Mouse (Mus musculus): ENCODE results near the gene Tmem38b.

Tmem38b gene

DNA sequence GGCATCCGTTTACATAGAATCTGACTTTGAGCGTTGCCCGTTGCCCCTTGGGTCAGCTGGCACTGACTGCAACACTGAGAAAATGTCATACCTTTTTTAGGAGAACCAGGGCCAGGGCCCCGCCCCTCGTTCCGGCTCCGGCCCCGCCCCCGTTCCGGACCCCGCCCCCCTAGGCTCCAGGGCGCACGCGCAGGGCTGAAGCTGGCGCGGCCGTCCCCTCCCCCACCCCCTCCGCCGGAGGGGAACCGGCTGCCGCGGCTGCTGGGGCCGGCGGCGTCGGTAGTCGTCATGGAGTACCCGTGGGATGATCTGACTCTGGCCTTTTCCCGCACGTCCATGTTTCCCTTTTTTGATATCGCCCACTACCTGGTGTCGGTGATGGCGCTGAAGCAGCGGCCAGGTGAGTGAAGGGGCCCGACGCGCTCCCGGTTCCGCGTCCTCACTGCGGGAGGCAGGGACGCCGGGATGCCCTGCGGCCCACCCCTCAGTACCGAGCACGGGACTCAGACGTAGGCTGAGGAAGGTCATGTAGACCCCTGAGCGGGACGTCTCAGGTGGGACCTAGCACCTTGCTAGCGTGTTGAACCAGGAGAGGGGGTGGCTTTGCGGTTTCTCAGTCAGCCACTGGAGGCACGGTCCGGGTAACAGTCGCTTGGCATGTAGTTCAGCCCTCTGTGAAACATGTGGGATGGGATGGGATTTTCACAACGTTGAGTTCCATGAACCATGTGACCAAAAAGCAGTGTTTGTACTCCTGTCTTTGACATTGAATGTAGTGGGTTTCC is at the start of gene Tmem38b:
TSS of gene Tmem38b (plus strand) at position 225 of the 785 bp plus-strand sequence.
- TF ChIP-seq CTCF (conservative IDR thresholded peaks at IDR 0.05; ENCODE audit: low read length) = no peak
- no peak for TF ChIP-seq POU5F1 (IDR thresholded peaks at IDR 0.05; ENCODE audit: borderline replicate concordance, low read length)
- TF ChIP-seq NANOG (IDR thresholded peaks at IDR 0.05; ENCODE audit: borderline replicate concordance, low read length) = no peak
- H3K4me3 ChIP-seq (replicated peaks; ENCODE audit: low read length) = peak within 1 kb of the TSS; percentile 99
- peaks cover 15% of the 10 kb centered on the region for H3K4me1 ChIP-seq (replicated peaks; ENCODE audit: low read depth, low read length)
- H3K9me3 ChIP-seq (ENCODE audit: low read length) = no peaks in the 10 kb centered on the region
- H3K36me3 ChIP-seq (ENCODE audit: insufficient read depth, low read length) = no peaks in the 10 kb centered on the region
- H3K27me3 ChIP-seq (ENCODE audit: insufficient read depth, low read length) = no peaks in the 10 kb centered on the region

DNA sequence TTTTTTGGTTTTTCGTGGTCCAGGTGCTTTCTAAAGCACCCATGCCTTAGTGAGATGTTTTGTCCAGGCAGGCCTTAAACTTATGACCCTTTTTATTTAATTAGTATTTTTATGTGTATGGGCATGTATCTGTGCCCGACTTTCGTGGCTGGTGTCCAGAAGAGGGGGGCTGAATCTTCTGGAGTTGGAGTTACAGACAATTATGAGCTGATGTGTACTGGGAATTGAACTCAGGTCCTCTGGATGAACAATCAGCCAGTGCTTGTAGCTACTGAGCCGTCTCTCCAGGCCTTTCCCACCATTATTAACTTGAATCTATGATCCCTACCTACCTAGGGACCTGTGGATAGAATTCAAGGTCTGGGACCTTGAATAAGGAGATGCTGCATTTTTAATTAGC is 44.4 kb upstream of the Tmem38b start:
- TF ChIP-seq CTCF (conservative IDR thresholded peaks at IDR 0.05; ENCODE audit: low read length) (no peak), POU5F1 (IDR thresholded peaks at IDR 0.05; ENCODE audit: borderline replicate concordance, low read length) (no peak), NANOG (IDR thresholded peaks at IDR 0.05; ENCODE audit: borderline replicate concordance, low read length) (no peak)
- H3K27me3 ChIP-seq (ENCODE audit: insufficient read depth, low read length) = peaks cover 33% of the 10 kb centered on the region
- H3K4me3 ChIP-seq (replicated peaks; ENCODE audit: low read length) = no peak overlapping the region
- peaks cover 38% of the 10 kb centered on the region for H3K4me1 ChIP-seq (replicated peaks; ENCODE audit: low read depth, low read length)
- no peaks in the 10 kb centered on the region for H3K36me3 ChIP-seq (ENCODE audit: insufficient read depth, low read length)
- H3K9me3 ChIP-seq (ENCODE audit: low read length) = no peaks in the 10 kb centered on the region

DNA sequence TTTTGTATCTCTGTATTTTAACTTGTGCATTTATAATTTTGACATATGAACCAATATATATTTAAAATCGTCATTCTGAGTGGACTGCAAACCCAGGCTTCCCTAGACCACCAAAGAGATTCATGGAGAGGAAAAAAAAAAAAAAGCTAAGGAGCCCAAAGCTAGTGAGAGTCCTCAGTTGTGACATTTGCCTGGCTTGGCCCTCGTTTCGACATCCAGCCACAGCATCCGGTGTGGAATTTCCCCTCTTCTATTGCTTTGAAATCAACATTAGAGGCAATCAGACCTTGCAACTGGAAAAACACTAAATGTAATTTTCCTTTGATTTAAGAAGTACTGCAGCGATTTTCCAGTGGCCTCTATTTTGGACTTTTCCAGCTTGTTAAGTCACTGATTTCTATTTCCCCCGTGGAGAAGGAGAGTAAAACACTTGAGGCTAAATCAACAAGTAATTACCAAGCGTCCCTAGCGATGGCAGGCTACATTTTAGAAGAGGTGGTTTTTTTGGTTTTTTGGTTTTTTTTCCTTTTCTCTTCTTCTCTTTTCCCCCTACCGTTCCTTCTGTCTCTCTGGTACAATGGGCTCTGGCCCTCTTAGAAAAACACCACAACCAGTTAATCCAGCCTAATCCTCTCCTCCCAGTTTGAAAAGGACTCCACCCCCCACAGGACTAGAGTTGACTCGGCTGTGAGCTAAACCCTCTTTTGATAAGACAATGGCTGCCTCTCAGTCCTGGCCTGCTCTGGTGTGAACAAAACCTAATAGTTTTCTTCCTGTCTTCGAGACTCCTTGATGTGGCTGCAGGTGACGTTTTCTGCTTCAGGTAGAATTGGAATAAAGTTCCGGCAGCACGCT is 43.4 kb upstream of the Tmem38b start:
- H3K36me3 ChIP-seq (ENCODE audit: insufficient read depth, low read length) = no peaks in the 10 kb centered on the region
- no peaks in the 10 kb centered on the region for H3K9me3 ChIP-seq (ENCODE audit: low read length)
- peaks cover 25% of the 10 kb centered on the region for H3K27me3 ChIP-seq (ENCODE audit: insufficient read depth, low read length)
- TF ChIP-seq NANOG (IDR thresholded peaks at IDR 0.05; ENCODE audit: borderline replicate concordance, low read length) (no peak), POU5F1 (IDR thresholded peaks at IDR 0.05; ENCODE audit: borderline replicate concordance, low read length) (no peak), CTCF (conservative IDR thresholded peaks at IDR 0.05; ENCODE audit: low read length) (no peak)
- no peak overlapping the region for H3K4me3 ChIP-seq (replicated peaks; ENCODE audit: low read length)
- peaks cover 42% of the 10 kb centered on the region for H3K4me1 ChIP-seq (replicated peaks; ENCODE audit: low read depth, low read length)

DNA sequence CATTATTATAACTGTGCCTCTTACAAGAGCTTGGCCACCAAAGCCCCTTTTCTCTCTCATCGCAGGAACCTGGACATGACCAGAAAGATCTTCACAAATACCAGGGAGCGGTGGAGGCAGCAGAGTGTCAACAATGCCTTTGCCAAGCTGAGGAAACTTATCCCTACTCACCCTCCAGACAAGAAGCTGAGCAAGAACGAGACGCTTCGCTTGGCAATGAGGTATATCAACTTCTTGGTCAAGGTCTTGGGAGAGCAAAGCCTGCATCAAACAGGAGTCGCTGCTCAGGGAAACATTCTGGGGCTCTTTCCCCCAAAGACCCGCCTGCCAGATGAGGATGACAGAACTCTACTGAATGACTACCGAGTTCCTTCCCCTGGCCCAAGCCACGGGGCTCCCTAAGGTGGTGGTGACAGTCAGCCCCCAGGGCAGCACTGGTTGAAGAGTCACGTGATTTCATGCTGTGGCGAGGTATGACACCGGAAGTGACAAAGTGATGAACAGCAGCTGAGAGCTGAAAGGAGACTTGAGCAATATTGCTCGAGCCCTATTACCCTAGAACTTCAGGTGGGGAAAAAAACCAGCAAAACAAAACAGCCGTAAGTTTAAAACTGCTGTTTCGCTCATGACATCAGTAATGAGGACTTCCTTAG is 40.0 kb upstream of the Tmem38b start:
- H3K27me3 ChIP-seq (ENCODE audit: insufficient read depth, low read length) = no peaks in the 10 kb centered on the region
- TF ChIP-seq NANOG (IDR thresholded peaks at IDR 0.05; ENCODE audit: borderline replicate concordance, low read length) = no peak
- no peak for TF ChIP-seq POU5F1 (IDR thresholded peaks at IDR 0.05; ENCODE audit: borderline replicate concordance, low read length)
- TF ChIP-seq CTCF (conservative IDR thresholded peaks at IDR 0.05; ENCODE audit: low read length) = no peak
- H3K36me3 ChIP-seq (ENCODE audit: insufficient read depth, low read length) = no peaks in the 10 kb centered on the region
- no peak overlapping the region for H3K4me3 ChIP-seq (replicated peaks; ENCODE audit: low read length)
- H3K4me1 ChIP-seq (replicated peaks; ENCODE audit: low read depth, low read length) = peaks cover 45% of the 10 kb centered on the region
- H3K9me3 ChIP-seq (ENCODE audit: low read length) = no peaks in the 10 kb centered on the region

GRCm38 (mm10) chr4:53786851-53787250 is 39.0 kb upstream of the Tmem38b start:
- Histone ChIP-seq H3K9me3 (ENCODE audit: low read length) (no peaks in the 10 kb centered on the region), H3K4me1 (replicated peaks; ENCODE audit: low read depth, low read length) (peaks cover 45% of the 10 kb centered on the region), H3K36me3 (ENCODE audit: insufficient read depth, low read length) (no peaks in the 10 kb centered on the region), H3K27me3 (ENCODE audit: insufficient read depth, low read length) (no peaks in the 10 kb centered on the region), H3K4me3 (replicated peaks; ENCODE audit: low read length) (no peak overlapping the region)
- TF ChIP-seq NANOG (IDR thresholded peaks at IDR 0.05; ENCODE audit: borderline replicate concordance, low read length) (no peak), CTCF (conservative IDR thresholded peaks at IDR 0.05; ENCODE audit: low read length) (no peak), POU5F1 (IDR thresholded peaks at IDR 0.05; ENCODE audit: borderline replicate concordance, low read length) (no peak)

DNA sequence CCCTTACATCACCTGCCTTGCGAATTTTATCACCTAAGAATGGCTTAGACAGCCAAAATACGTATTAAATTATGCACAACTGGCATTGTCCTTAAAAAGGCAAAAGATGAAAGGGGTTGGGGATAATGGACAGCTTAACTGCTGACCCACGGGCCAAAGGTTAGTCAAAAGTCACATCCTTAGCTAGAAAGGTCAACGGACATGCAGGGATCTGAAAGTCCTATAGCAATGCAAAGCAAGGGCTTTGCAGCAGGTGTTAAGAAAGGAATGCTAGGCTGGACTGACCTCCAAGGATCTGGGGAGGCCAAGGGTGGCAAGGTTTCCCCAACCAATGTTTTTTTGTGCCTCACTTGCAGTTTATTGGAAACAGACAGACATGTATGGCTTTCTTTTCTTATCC is 36.5 kb upstream of the Tmem38b start:
- TF ChIP-seq NANOG (IDR thresholded peaks at IDR 0.05; ENCODE audit: borderline replicate concordance, low read length) (peak; percentile 44; the same call in 1 of the 2 replicates), POU5F1 (IDR thresholded peaks at IDR 0.05; ENCODE audit: borderline replicate concordance, low read length) (no peak)
- H3K4me1 ChIP-seq (replicated peaks; ENCODE audit: low read depth, low read length) = peaks cover 34% of the 10 kb centered on the region
- H3K36me3 ChIP-seq (ENCODE audit: insufficient read depth, low read length) = no peaks in the 10 kb centered on the region
- no peaks in the 10 kb centered on the region for H3K27me3 ChIP-seq (ENCODE audit: insufficient read depth, low read length)
- H3K4me3 ChIP-seq (replicated peaks; ENCODE audit: low read length) = no peak overlapping the region
- H3K9me3 ChIP-seq (ENCODE audit: low read length) = no peaks in the 10 kb centered on the region

GRCm38 (mm10) chr4:53794257-53794966 is 31.4 kb upstream of the Tmem38b start:
- no peaks in the 10 kb centered on the region for H3K27me3 ChIP-seq (ENCODE audit: insufficient read depth, low read length)
- peaks cover 17% of the 10 kb centered on the region for H3K4me1 ChIP-seq (replicated peaks; ENCODE audit: low read depth, low read length)
- H3K36me3 ChIP-seq (ENCODE audit: insufficient read depth, low read length) = no peaks in the 10 kb centered on the region
- H3K4me3 ChIP-seq (replicated peaks; ENCODE audit: low read length) = no peak overlapping the region
- TF ChIP-seq NANOG (IDR thresholded peaks at IDR 0.05; ENCODE audit: borderline replicate concordance, low read length) (no peak), CTCF (conservative IDR thresholded peaks at IDR 0.05; ENCODE audit: low read length) (no peak), POU5F1 (IDR thresholded peaks at IDR 0.05; ENCODE audit: borderline replicate concordance, low read length) (no peak)
- no peaks in the 10 kb centered on the region for H3K9me3 ChIP-seq (ENCODE audit: low read length)

All from E14TG2a.4 (cell line).